Mouse (Mus musculus) liver, adult (tissue): ENCODE data around the gene Rad51c.

ENCODE experiments used
- GATA4 ChIP-seq: IDR thresholded peaks from 2 replicates; pipeline ENCODE4 v1.6.1; 2014; ENCODE audit warnings: mild to moderate bottlenecking, low read length; ENCODE audit not compliant: insufficient replicate concordance

The Rad51c gene

GRCm38 (mm10) chr11:87427273-87428050, 22.7 kb upstream of the Rad51c start:
- no peak for TF ChIP-seq GATA4

- TF ChIP-seq GATA4: no peak
These were observed 21.3 kb upstream of the Rad51c start for GRCm38 (mm10) chr11:87426121-87426449.

GRCm38 (mm10) chr11:87423551-87424325, 19.0 kb upstream of the Rad51c start:
- no peak for TF ChIP-seq GATA4

GRCm38 (mm10) chr11:87422511-87423340, 18.0 kb upstream of the Rad51c start:
- no peak; the same call in 1 of the 2 replicates for TF ChIP-seq GATA4

GRCm38 (mm10) chr11:87421760-87422201, 17.0 kb upstream of the Rad51c start:
- TF ChIP-seq GATA4: no peak

- no peak for TF ChIP-seq GATA4
These were observed 16.1 kb upstream of the Rad51c start for GRCm38 (mm10) chr11:87420861-87421260.

GRCm38 (mm10) chr11:87416120-87416519, 11.4 kb upstream of the Rad51c start:
- TF ChIP-seq GATA4: no peak

- no peak; the same call in 1 of the 2 replicates for TF ChIP-seq GATA4
These were observed 472 bp downstream of the Rad51c start for GRCm38 (mm10) chr11:87404111-87404853.

- no peak for TF ChIP-seq GATA4
These were observed 6.4 kb downstream of the Rad51c start for GRCm38 (mm10) chr11:87398402-87398801.

- no peak for TF ChIP-seq GATA4
These were observed 10.9 kb downstream of the Rad51c start for GRCm38 (mm10) chr11:87393855-87394254.

GRCm38 (mm10) chr11:87385676-87386075, 19.1 kb downstream of the Rad51c start:
- no peak for TF ChIP-seq GATA4

- TF ChIP-seq GATA4: no peak
These were observed 20.2 kb downstream of the Rad51c start for GRCm38 (mm10) chr11:87384551-87384950.

GRCm38 (mm10) chr11:87367865-87368580, 36.7 kb downstream of the Rad51c start:
- TF ChIP-seq GATA4: no peak

GRCm38 (mm10) chr11:87367061-87367460, 37.7 kb downstream of the Rad51c start:
- no peak for TF ChIP-seq GATA4

- no peak for TF ChIP-seq GATA4
These were observed 39.6 kb downstream of the Rad51c start for GRCm38 (mm10) chr11:87365120-87365519.

GRCm38 (mm10) chr11:87359262-87359612, 45.5 kb downstream of the Rad51c start:
- TF ChIP-seq GATA4: no peak
